Mouse (Mus musculus) frontal cortex, adult 2 months (tissue): ENCODE data around the gene C130050O18Rik. TPM values are rescaled to one million over a fixed set of nuclear protein-coding genes. Genes with fewer than 3 reads are reported as not detected.

Experiments
- DNase-seq, 2 experiments: peaks; one replicate each; pipeline ENCODE4 v3.0.0; 2022; ENCODE audit warnings: low spot score in 1 of 2; ENCODE audit errors: extremely low spot score in 1 of 2
- polyA plus RNA-seq: library from polyadenylated mRNA; depleted of rRNA; stranded (reverse); fragments of >200 nt; gene quantifications from 2 replicates; pipeline ENCODE4 v1.2.3, GENCODE M21; 2012; rRNA removed

Gene C130050O18Rik
- polyA plus RNA-seq, 1 experiment = 0.44 TPM

DNA sequence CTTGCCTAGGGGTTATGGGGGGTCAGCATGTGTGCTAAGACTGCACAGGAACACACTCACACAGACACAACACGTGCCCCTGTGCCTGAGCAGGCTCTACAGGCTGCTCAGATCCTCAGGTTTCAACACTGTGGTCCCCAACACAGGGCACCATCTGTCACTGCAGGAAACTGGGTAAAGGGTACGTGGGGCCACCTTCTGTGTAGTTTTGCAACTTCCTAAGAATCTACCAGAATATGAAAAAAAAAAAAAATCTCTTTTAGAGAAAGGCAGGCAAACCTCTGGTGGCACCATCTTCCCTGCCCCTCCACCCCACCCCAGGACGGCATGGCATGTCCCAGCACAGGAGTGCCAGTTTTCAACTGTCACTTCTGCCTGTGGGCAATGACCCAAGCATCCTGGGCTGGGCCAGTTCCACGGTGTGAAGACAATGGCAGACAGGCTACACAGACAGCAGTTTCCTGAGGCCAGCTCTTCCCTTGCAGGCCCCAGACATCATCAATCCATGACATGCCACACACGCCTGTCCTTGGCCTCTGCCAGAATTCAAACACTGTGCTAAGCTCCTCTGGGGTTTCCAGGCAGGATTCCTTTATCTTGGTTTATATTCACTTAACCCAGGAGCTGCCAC, 44.2 kb downstream of the C130050O18Rik start:
- DNase-seq = no peak

DNA sequence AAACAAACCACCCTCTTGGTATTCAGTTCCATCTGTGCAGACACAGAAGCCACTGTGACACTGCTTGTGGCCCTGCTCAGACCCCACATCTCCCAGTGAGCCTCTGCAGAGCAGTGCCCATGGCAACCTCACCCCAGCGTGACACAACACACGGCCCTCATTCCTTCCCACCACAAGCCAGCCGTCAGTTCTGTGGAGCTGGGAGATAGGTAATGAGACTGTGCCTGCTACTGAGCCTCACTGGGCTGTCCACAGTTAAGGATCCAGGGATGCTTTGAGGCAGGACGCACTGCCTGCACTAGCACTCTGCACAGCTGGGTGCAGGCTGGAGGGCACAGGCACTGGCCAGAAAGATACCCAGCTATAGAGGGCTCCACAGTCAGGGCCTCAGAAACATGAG, 44.8 kb downstream of the C130050O18Rik start:
- DNase-seq = no peak

DNA sequence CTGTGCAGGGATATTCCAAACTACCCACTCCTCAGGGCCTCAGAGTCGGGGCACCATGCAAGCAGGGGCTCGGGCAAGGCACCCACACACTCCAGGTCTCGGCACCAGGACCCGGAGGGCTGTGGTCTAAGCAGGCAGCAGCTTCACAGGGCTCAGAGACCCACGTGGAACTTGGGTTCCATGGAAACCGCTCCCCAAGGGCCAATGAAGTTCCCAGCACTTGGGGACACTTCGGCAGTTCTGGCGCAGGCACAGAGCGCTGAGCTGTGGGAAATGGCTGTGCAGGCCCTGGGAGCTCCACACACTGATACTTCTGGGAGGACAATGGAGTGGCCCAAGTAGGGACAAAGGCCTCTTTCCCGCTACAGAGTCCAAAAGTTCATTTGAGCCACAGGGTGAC, 48.0 kb downstream of the C130050O18Rik start:
- no peak for DNase-seq

DNA sequence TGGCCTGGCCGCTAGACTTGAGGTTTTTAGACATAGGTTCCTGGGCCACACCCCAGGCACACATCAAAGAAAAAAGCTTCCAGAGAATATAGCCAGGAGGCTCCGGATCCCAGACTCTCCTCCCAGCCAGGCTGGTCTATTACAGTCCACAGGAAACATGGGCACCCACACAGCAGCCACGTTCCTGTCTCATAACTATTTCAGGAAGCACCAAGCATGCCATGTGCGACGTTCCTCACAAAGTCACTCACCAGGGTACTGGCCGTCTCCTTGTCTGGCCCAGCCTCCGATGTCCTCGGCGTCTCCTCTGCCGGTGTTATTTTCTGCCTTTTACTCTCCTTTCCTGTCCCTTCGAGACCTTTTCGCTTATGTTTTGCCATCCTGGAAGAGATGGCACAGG, 50.1 kb downstream of the C130050O18Rik start:
- peak; percentile 42 to 66 for DNase-seq

DNA sequence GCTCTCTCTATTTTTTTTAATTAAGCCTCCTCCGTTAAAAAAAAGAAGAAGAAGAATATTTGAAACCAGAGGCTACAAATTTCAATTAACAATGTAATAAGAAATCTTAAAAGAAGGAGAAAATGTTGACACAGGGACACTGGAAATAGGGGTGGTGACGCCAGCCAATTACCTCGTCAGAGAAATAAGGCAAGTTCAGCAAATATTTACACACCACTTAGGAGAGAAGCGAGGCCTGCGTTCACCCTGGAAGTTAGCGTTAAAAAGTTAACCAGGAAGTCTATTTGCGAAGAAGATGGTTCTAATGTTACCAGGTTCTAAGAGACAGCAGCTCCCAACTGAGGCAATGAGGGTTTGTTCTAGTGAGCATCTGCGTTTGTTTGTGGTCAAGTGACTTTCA, 52.2 kb downstream of the C130050O18Rik start:
- no peak for DNase-seq

DNA sequence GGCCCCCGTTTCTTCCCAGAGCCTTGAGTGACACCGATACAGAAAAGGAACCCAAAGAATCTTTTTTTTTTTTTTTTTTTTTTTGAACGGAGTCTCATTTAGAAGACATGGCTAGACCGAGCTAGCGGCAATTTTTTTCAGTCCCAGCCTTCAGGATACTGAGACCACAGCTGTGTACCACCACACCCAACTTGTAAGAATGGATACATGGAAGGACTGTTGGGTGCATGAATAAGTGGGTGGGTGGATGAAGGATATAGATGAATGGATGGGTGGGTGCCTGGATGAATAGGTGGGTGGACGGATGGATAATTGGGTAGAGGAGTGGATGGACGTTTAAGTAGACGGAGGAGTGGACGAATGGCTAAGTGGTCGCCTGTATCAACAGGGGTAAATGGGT, 54.9 kb downstream of the C130050O18Rik start:
- DNase-seq = no peak

DNA sequence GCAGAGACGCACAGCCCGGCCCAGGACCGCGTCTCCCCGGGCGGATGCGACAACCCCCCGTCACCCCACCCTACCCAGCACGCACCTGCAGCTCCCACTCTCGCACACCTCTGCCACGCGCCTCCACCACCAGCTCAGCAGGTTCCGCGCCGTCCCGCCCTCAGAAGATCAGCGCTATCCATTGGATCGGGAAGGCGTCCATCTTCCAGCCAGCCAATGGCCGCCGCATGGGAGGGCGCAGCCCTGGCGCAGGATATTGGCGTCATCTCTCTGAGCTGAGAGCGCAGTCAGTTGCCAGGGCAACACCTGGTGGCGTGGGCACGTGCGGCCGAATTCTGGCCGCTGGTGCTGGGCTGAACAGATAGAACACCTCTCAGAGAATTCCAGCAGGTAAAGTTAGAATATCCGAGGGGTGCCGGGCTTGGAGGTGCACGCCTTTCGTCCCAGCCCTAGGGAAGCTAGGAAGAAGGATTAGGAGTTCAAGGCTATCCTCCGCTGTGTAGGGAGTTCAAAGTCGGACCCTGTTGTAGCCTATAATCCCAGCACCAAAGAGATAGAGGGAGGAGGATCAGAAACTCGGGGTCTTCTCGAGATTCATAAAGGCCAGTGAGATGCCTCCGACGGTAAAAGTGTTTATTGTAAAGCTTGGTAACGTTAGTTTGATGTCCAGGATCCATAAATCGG, 55.4 kb downstream of the C130050O18Rik start, which contains the start of gene 3110082I17Rik:
Gene 3110082I17Rik (minus strand): TSS at position 144 of the 684 bp plus-strand sequence.
- peak; percentile 95 to 99 for DNase-seq

DNA sequence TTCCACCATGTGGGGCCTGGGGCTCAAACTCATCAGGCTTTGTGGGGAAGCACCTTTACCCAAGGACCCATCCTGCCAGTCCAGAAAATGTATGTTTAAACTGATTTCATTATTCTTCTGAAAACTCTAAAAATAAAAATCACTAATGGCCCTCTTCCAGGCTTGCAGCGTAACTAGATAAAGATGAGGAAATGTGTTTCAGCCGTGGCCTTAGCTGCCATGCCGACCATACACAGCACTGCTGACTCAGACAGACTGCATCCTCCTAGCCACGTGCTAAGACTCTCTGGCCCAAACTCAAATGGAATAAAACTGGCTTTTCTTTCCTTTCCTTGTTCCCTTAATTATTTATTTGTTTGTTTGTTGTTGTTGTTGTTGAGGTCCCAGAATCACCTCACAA, 59.8 kb downstream of the C130050O18Rik start:
- DNase-seq = no peak

Other genes with a start within 250 kb of the C130050O18Rik start
- gene Sun1, start 204.6 kb upstream of the C130050O18Rik start, polyA plus RNA-seq = 102 and 115 TPM in 2 replicates
- gene Get4, start 153.0 kb upstream of the C130050O18Rik start, polyA plus RNA-seq = 81.8 and 91.6 TPM in 2 replicates
- gene Adap1, start 79.7 kb upstream of the C130050O18Rik start, polyA plus RNA-seq = 178 and 201 TPM in 2 replicates
- 93.5 and 97.3 TPM in 2 replicates for gene Cox19, start 53.9 kb upstream of the C130050O18Rik start, polyA plus RNA-seq
- not detected in 2 replicates for gene Cyp2w1, start 52.7 kb upstream of the C130050O18Rik start, polyA plus RNA-seq
- gene Gpr146, start 27.6 kb upstream of the C130050O18Rik start, polyA plus RNA-seq = 12.0 and 15.2 TPM in 2 replicates
- 4.7 and 5.7 TPM in 2 replicates for gene Gper1, start 17.9 kb downstream of the C130050O18Rik start, polyA plus RNA-seq
- gene 3110082I17Rik, start 55.2 kb downstream of the C130050O18Rik start, polyA plus RNA-seq = 13.6 and 14.7 TPM in 2 replicates
- 45.4 and 49.0 TPM in 2 replicates for gene Zfand2a, start 79.3 kb downstream of the C130050O18Rik start, polyA plus RNA-seq
- gene Uncx, start 138.2 kb downstream of the C130050O18Rik start, polyA plus RNA-seq = 0.08 and 0.44 TPM in 2 replicates